Mouse (Mus musculus): ENCODE results near the gene Zfp13.

DNA sequence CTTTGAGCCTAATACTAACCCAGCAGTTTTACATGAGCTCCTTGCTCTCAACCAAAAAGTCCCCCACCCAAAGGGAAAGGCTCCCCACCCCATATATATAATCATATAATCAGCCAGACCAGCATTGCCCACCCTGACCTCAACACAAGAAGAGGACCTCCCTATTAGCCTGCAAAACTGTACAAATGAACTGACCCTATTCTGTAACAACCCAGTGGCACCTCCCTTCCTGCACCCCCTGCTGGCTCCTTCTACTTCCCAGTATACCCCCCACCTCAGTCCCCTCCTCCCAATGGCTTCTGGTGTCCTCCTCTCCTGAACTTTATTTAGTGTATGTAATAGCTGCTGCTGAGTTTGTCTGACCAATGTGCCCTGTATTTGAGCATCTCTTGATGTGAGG is 47.9 kb downstream of the Zfp13 start:
- TF ChIP-seq TAL1 (IDR thresholded peaks at IDR 0.05; ENCODE audit: low read length) (no peak), GATA1 (IDR thresholded peaks at IDR 0.05; ENCODE audit: low read length) (no peak)

All from erythroblast, embryonic 14.5 days (primary cell).